Mouse (Mus musculus): Measurements from ENCODE around the gene Fam185a.

- TF ChIP-seq CTCF (IDR thresholded peaks at IDR 0.05; ENCODE audit: low read depth) (no peak), EP300 (optimal IDR thresholded peaks at IDR 0.05) (no peak)
Measured at GRCm38 (mm10) chr5:21494781-21495180, 70.0 kb downstream of the Fam185a start.

Measured in stomach, postnatal 0 days (tissue).